Mouse (Mus musculus) liver, adult 2 months (tissue): ENCODE measurements around the gene Gm45799. TPM values are rescaled to one million over a fixed set of nuclear protein-coding genes. Genes with fewer than 3 reads are reported as not detected.

Experiments used
- DNase-seq: peaks from one replicate; pipeline ENCODE4 v3.0.0-alpha.2; 2011; ENCODE audit warnings: low read depth, low spot score; ENCODE audit errors: extremely low read depth
- H3K27ac ChIP-seq: fragments of 200-500 bp; replicated peaks from 2 replicates; pipeline ENCODE4 v1.5.1; 2012; ENCODE audit warnings: low read depth, mild to moderate bottlenecking, control low read depth, inconsistent platforms, low read length; ENCODE audit not compliant: insufficient read depth
- H3K27me3 ChIP-seq: fragments of 200-500 bp; 2 replicates; pipeline ENCODE4 v1.6.1; 2012; ENCODE audit warnings: mild to moderate bottlenecking, moderate library complexity, low read length, inconsistent platforms; ENCODE audit not compliant: control insufficient read depth, insufficient read depth
- H3K36me3 ChIP-seq: fragments of 200-500 bp; 2 replicates; pipeline ENCODE4 v1.6.1; 2012; ENCODE audit warnings: low read length, inconsistent platforms; ENCODE audit not compliant: control insufficient read depth, insufficient read depth
- H3K4me1 ChIP-seq: fragments of 200-500 bp; 2 replicates; pipeline ENCODE4 v1.6.1; 2011; ENCODE audit warnings: low read length; ENCODE audit not compliant: control insufficient read depth, insufficient read depth
- H3K4me3 ChIP-seq: fragments of 200-500 bp; 2 replicates; pipeline ENCODE4 v1.5.1; 2011; ENCODE audit warnings: low read depth, mild to moderate bottlenecking, control low read depth, low read length, moderate library complexity; ENCODE audit not compliant: insufficient read depth
- H3K79me2 ChIP-seq: fragments of 200-500 bp; 2 replicates; pipeline ENCODE4 v1.6.1; 2012; ENCODE audit warnings: inconsistent platforms, mild to moderate bottlenecking, low read length, moderate library complexity; ENCODE audit not compliant: control insufficient read depth, insufficient read depth
- H3K9ac ChIP-seq: fragments of 200-500 bp; 2 replicates; pipeline ENCODE4 v1.6.1; 2012; ENCODE audit warnings: low read depth, mild to moderate bottlenecking, control low read depth, inconsistent platforms, low read length
- CTCF ChIP-seq: fragments of 200-500 bp; IDR thresholded peaks from 2 replicates; pipeline ENCODE4 v1.5.1; 2011; ENCODE audit warnings: low read depth, low read length, control low read depth
- POLR2A ChIP-seq: fragments of 200-500 bp; IDR thresholded peaks from 2 replicates; pipeline ENCODE4 v1.6.1; 2011; ENCODE audit warnings: low read length, control low read depth; ENCODE audit not compliant: insufficient read depth; ENCODE audit errors: extremely low read depth
- WGBS: fragments of 180-500 bp; shearing (Covaris S2); methylation state at CpG from one replicate; pipeline ENCODE4 v1.1.7; 2018; 5-methylcytosine and 5-hydroxymethylcytosine counted together
- polyA plus RNA-seq: library from polyadenylated mRNA; depleted of rRNA; stranded (reverse); fragments of >200 nt; gene quantifications from 2 replicates; pipeline ENCODE4 v1.2.3, GENCODE M21; 2012
- total RNA-seq: library from RNA; depleted of rRNA; stranded (reverse); fragments of >200 nt; gene quantifications from 2 replicates; pipeline ENCODE4 v1.2.3, GENCODE M21; 2014

Gm45799 gene
- total and polyA plus RNA-seq, 2 experiments: 28.6 to 136 TPM

- DNase-seq: no peak
- TF ChIP-seq POLR2A: no peak
- Histone ChIP-seq H3K27me3 (no peaks in the 10 kb centered on the region), H3K4me1 (peaks cover 13% of the 10 kb centered on the region), H3K79me2 (peaks cover 14% of the 10 kb centered on the region; the same call in 1 of the 2 replicates), H3K9ac (no peak overlapping the region; the same call in 1 of the 2 replicates), H3K27ac (no peak overlapping the region), H3K4me3 (no peak overlapping the region), H3K36me3 (peaks cover 12% of the 10 kb centered on the region; the same call in 1 of the 2 replicates)
- 70% methylated on average over 3 of the region's 3 CpGs for WGBS
Observed at GRCm38 (mm10) chr7:105641936-105642335, 1.6 kb downstream of the Gm45799 start.

GRCm38 (mm10) chr7:105650639-105651435 lies 10.5 kb downstream of the Gm45799 start, which contains the start of gene Dnhd1:
Gene Dnhd1 (plus strand): TSS chr7:105650827.
- peak; percentile 92 for DNase-seq
- Histone ChIP-seq H3K79me2 (no peaks in the 10 kb centered on the region), H3K4me3 (peak within 1 kb of the TSS; percentile 59), H3K27me3 (no peaks in the 10 kb centered on the region), H3K9ac (peak within 1 kb of the TSS; percentile 71), H3K36me3 (peaks cover 4% of the 10 kb centered on the region; the same call in 1 of the 2 replicates), H3K27ac (peak within 1 kb of the TSS; percentile 88), H3K4me1 (peaks cover 7% of the 10 kb centered on the region; the same call in 1 of the 2 replicates)
- 1% methylated on average over 17 of the region's 17 CpGs for WGBS
- TF ChIP-seq POLR2A (peak; percentile 46), CTCF (peak; percentile 72)

GRCm38 (mm10) chr7:105685541-105686197 lies 45.3 kb downstream of the Gm45799 start:
- WGBS: 29% methylated on average over 13 of the region's 13 CpGs
- TF ChIP-seq POLR2A (no peak), CTCF (no peak)
- Histone ChIP-seq H3K36me3 (no peaks in the 10 kb centered on the region), H3K9ac (no peak overlapping the region), H3K27ac (no peak overlapping the region), H3K27me3 (no peaks in the 10 kb centered on the region), H3K79me2 (no peaks in the 10 kb centered on the region), H3K4me3 (no peak overlapping the region), H3K4me1 (no peaks in the 10 kb centered on the region)
- DNase-seq: no peak

- DNase-seq: no peak
Observed at GRCm38 (mm10) chr7:105690875-105691274, 50.5 kb downstream of the Gm45799 start.

GRCm38 (mm10) chr7:105703184-105703583 lies 62.8 kb downstream of the Gm45799 start:
- WGBS: 89% methylated on average over 16 of the region's 16 CpGs
- Histone ChIP-seq H3K9ac (no peak overlapping the region), H3K27me3 (no peaks in the 10 kb centered on the region), H3K4me1 (no peaks in the 10 kb centered on the region), H3K4me3 (no peak overlapping the region), H3K27ac (no peak overlapping the region), H3K36me3 (no peaks in the 10 kb centered on the region), H3K79me2 (no peaks in the 10 kb centered on the region)
- DNase-seq: no peak
- TF ChIP-seq CTCF (no peak), POLR2A (no peak)

More at GRCm38 (mm10) chr7:105690875-105691274, 50.5 kb downstream of the Gm45799 start:
- no peaks in the 10 kb centered on the region for H3K4me1 ChIP-seq
- no peak overlapping the region for H3K9ac ChIP-seq
- H3K27ac ChIP-seq: no peak overlapping the region
- H3K4me3 ChIP-seq: no peak overlapping the region
- no peaks in the 10 kb centered on the region for H3K79me2 ChIP-seq
- no peaks in the 10 kb centered on the region for H3K36me3 ChIP-seq
- WGBS: 80% methylated on average over 1 of the region's 1 CpGs
- no peaks in the 10 kb centered on the region for H3K27me3 ChIP-seq
- TF ChIP-seq CTCF (no peak), POLR2A (no peak)

GRCm38 (mm10) chr7:105703816-105704215 lies 63.5 kb downstream of the Gm45799 start:
- H3K27me3 ChIP-seq: no peaks in the 10 kb centered on the region
- no peaks in the 10 kb centered on the region for H3K36me3 ChIP-seq
- WGBS: 92% methylated on average over 4 of the region's 4 CpGs
- no peaks in the 10 kb centered on the region for H3K79me2 ChIP-seq
- H3K4me1 ChIP-seq: no peaks in the 10 kb centered on the region
- TF ChIP-seq CTCF (no peak), POLR2A (no peak)
- H3K9ac ChIP-seq: no peak overlapping the region
- no peak overlapping the region for H3K27ac ChIP-seq
- DNase-seq: no peak
- no peak overlapping the region for H3K4me3 ChIP-seq
